Mouse (Mus musculus) heart, adult 2 months (tissue): ENCODE results near the gene Nol9.

Experiments used
- CTCF ChIP-seq: fragments of 200-600 bp; IDR thresholded peaks from 2 replicates; pipeline ENCODE4 v1.8.1; 2022; ENCODE audit warnings: antibody characterized with exemption, mild to moderate bottlenecking, moderate library complexity
- POLR2A ChIP-seq: fragments of 200-500 bp; IDR thresholded peaks from 2 replicates; pipeline ENCODE4 v1.6.1; 2011; ENCODE audit warnings: mild to moderate bottlenecking, low read depth, low read length, control low read depth; ENCODE audit not compliant: insufficient read depth

GRCm38 (mm10) chr4:152107493-152107892 is 68.4 kb downstream of the Nol9 start:
- no peak for TF ChIP-seq CTCF
- TF ChIP-seq POLR2A, result no peak
